Mouse (Mus musculus) gastrocnemius, postnatal 25 days (tissue): ENCODE results near the gene Sfrp5. TPM values are rescaled to one million over a fixed set of nuclear protein-coding genes. Genes with fewer than 3 reads are reported as not detected.
A peak's percentile ranks its signal among the peaks of the same experiment; 100 is the strongest.

Experiments used
- DNase-seq: peaks from one replicate; pipeline ENCODE4 v3.0.0; 2022
- long read RNA-seq, 2 experiments: library from polyadenylated mRNA; stranded (forward); transcript quantifications; one replicate each; pipeline ENCODE4 v2.0.0; 2021
- total RNA-seq, 2 experiments: library from RNA; stranded (reverse); gene quantifications; 1 replicate in 1 of 2; 2 replicates in 1 of 2; pipeline ENCODE4 v1.2.3; 2021

Sfrp5 gene
- total RNA-seq, result 1 to 10 TPM; 4.0 to 5.7 TPM
- long read RNA-seq, experiment 1, transcript Sfrp5-201 (3 exons, 1,900 nt), result major isoform, 9 of 17 reads
- long read RNA-seq, experiment 1, partial matches to known transcripts, result 0 of 17 reads
- long read RNA-seq, experiment 1, other reads (novel, unspliced or antisense), result 8 of 17 reads
- long read RNA-seq, experiment 2, partial matches to known transcripts, result 1 of 6 reads
- long read RNA-seq, experiment 2, other reads (novel, unspliced or antisense), result 3 of 6 reads

DNA sequence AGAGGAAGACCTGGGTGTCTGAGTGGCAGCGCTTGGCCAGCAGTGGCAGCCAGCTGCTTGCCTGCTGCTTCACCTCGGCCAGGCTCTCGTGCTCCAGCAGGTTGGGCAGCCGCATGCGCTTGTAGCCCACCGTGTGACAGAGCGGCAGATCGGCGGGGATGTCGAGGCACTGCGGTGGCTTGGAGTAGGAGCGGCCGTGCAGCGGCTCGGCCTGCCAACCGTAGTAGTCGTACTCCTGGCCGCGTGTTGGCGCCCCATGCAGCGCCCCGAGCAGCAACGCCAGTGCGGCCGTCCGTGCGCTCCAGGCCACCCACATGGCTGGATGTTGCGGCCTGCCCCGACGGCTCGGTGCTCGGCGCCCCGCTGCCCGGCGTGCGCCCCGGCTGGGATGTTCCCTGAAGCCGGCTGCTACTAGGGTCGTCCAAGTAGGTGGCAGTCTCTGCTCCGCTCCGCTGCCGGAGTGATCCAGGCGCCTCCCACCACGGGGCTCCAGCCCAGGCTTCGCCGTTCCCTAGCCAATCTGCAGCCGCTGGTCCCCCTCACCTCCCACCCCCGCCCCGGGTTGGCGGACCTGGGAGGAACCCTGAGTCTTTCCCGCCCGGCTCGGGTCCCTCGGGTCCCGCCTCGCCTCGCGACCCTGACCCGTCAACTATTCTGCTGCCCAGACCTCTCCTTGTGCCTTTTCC lies at the start of gene Sfrp5:
Gene Sfrp5 (minus strand): TSS at position 557 of the 686 bp plus-strand sequence.
- no peak for DNase-seq

DNA sequence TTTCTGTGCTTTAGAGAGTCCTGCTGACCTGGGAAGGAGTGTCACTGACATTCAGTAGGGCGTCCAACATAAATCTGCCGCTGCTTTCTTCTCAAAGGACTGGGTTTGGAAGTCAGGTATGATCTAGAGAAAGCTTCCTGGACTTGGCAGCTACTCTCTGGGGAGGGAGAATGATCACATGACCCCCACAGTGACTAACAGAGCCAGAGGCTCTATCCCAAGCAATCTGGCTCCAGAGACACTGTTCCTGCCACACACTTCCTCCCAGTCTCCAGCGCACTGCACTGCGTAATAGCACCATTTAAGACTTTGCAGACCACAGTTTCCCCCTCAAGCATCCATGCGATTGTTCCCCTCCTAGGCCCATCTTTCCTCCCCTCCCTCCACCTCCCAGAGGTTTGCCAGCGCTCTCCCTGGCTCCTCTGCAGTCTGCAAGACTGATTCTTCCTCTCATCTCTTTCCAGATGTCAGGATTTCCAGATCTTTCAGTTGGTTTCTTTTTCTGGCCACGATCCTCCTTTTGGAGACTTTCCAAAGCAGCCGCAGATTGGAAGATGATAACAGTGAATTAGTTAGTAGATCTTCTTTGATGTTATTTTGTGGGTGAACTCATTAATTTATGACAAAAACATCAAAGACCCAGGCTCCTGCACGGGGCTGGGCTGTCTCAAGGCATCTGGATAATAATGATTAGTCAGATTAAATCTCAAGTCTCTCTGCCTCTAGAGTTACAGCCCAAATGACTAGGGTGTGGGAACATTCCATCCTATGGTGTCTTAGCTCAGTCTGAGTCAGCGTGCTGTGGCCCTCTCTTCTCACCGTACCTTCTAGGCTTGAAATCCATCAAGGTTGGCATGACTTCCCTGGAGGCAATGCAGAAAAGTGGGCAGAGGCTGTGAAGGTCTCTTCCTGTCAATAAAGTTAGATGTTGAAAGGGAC lies 48.2 kb upstream of the Sfrp5 start:
- DNase-seq, result no peak

DNA sequence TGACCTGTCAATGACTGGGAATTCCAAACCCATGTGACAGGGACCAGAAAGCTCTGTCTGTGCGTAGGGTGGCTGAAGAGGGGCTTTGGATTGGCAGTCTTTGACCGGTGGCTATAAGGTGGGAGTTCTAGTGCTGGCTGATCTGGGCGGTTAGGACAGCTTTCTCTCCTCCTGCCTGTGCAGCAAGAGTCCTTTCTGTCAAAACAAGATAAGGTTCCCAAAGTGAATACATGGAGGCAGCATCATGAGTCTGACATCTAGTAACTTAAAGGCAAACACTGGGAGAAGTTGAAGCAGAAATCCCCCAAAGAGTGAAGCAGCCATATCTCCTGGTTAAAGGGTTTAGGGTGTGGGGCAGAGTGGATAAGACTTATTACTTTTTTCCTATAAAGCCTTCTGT lies 45.5 kb upstream of the Sfrp5 start, which contains the start of gene Golga7b:
Gene Golga7b (plus strand): TSS at position 56 of the 400 bp plus-strand sequence.
- DNase-seq, result no peak

DNA sequence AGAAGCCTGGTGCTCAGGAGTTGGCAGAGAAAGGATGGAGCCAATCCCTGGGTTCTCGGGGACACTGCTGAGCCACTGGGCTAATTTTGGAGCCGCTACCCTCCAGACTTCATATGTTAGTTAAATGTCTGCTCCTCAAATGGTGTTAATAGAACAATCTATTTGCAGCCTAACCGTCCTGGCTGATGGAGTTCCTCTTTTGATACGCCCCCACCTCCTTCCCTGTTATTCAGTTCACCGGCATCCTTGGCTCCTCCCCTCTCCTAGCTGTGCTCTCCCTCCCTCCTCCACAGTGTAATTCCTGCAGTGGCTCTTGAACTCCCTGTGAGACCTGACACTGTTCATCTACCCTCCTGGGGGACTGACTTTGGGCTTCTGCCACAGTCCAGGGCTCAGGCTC lies 44.6 kb upstream of the Sfrp5 start:
- DNase-seq, result no peak

DNA sequence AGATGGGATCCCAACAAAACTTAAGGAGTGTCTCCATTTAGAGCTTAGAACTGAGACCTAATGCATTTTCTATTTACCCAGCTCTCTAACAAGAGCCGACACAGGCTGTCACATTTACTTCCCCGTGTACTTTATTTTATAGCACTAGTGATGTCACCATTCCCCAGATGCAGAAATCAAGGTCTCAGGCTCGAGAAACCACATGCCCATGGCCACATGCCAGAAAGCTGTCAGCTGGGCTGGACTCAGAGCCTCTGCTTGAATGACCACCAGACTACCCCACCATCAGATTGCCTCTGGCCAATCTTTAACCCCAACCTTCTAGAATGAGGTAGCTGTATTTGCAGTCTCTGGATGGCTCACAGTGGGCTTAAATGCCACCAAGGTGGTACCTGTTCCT lies 41.3 kb upstream of the Sfrp5 start:
- no peak for DNase-seq

DNA sequence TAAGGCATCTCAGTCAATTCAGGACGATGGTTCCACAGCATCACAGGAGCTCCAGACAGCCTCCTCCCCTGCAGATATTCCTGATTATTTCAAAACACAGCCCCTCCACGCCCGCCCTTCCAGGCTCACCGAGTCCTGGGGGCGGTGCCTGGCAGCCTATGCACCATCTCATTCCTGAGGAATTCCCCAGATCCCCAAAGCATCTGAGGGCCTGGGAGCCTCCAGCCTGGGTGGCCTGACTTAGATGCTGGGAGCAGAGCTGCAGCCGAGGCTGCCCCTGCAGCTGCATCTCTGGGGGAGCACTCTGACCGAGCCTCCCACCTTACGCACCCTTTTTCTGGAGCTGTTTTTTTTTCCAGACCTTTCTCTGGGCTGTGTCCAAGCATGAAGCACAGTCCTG lies 38.8 kb upstream of the Sfrp5 start:
- no peak for DNase-seq

DNA sequence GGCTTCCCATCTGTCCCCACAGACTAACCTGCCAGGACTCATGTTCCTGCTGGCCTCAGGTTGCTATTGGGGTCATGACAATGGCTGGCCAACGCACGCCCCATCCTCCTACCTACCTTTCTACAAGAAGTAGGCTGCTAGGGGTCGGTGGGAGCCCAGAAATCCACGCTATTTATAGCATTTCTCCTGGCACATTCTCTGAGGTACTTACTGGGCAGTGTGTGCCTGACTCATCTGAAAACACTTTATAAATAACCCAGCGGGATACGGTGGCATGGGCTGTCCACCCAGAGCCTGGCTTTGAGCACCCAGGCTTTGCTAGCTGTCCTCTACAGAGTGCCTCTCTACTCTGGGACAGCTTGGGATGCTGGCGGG lies 36.3 kb upstream of the Sfrp5 start:
- peak; percentile 71 for DNase-seq

DNA sequence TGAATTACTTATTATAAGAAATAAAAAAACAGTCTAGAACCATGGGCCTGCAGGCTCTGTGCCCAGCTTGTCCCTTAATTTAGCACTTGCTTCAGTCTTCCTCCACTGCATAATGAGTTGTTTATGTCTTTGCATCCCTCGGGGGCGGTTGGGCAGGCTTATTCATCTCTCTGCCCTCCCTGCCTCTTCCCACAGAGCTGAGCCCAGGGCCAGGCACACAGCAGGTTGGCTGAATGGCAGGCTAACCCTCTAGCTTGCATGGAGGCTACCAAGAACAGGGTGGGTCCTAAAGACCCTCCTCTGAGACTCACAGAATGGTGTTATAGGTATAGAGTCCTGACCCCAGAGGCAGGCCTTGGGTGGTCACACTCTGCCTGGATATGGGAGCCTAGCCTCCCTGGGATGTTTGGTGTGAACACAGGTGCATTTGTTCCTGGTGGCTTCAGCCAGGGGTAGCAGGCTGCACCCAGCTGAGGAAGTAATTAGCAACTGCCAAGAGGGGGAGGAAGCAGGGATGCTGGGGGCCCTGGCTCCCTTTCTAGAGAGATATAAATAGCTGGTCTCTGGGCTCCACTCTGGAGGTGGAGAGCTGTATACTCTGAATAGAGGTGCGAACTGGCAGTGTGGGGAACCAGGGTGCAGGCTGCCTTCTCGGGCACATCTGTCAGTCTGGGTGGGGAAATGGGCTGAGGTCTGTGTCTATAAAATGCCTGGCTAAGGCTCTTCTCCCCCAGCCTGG lies 35.7 kb upstream of the Sfrp5 start:
- peak; percentile 50 for DNase-seq

DNA sequence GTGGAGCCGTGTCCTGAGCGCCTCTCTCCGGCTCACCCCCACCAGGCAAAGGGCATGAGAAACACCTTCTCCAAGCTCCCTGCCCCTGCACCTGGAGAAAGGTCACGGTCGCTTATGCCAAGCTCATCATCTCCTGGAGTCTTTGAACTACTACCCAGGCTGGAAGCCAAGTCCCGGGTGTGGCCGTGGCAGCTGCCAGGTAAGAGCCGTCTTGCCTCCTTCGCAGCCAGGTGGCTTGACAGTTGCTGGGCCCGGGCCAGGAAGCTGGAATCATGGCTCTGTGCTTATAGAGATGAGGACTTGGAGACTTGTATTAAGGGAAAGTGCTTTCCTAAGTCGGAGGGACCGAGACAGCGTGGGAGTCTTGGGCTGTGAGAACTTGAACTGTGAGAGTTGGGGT lies 28.9 kb upstream of the Sfrp5 start:
- peak; percentile 40 for DNase-seq

DNA sequence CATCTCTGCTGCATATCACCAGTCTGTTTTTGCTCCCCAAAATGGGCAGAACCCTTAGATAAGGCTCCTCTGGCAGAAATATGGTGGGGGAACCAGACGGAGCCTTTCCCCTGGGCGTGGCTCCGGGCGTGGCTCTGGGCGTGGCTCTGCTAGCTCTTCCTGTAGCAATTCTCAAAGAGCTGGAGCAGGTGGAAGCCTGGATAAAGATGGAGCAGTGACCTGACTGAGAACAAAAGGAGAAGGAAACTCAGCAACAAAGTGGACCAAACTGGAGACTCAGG lies 28.2 kb upstream of the Sfrp5 start:
- DNase-seq, result no peak

DNA sequence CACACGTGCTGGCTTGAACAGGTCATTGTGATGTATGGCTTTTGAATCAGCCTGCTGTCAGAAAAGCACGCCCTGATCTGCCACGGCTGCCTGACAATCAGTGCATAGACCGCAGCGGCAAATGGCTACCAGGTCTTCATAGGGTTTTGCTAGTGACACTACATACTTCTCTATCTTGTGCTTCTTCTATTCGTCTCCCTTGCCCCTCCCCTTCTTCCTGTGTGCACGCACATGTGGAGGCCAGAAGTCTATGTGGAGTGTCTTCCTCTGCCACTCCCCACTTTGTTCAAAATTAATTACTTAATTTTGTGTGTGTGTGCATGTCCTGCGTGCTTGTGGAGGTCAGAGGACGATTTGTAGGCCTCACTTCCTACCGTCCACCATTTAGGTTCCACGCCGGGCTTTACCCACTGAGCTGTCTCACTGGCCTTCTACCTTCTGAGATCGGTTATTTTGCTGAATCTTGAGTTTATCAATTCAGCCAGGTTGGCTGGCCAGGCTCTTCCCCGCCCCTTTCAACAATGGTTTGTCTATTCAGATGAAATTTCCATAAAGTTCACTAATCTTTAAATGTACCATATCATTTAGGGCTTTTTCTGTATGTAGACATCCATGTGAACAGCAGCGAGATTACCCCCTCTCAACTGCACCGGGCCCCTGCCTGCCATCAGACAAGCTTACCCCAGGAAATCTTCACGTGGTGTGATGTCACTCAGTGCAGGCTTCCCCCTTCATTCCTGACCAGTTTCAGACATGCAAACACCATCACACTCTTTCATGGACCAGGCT lies 27.6 kb upstream of the Sfrp5 start:
- no peak for DNase-seq

DNA sequence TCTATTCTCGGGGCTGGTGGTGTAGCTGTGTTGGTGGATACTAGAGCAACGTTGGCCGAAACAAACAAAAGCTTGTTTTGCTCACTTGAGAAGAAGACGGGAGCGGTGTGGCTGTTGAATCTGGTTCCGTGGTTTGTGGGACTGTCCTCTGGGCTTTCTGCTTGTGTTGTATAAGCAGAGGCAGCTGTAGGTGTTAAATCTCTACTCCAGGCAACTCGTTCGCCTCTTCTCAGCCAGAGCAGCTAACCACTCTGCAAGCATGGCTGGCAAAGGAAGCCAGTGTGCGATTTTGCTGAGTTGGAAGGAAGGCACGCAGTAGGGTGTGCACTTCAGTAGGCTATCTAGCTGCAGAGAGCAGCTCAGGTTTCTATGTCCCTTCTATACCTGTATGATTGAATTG lies 24.4 kb upstream of the Sfrp5 start:
- no peak for DNase-seq

DNA sequence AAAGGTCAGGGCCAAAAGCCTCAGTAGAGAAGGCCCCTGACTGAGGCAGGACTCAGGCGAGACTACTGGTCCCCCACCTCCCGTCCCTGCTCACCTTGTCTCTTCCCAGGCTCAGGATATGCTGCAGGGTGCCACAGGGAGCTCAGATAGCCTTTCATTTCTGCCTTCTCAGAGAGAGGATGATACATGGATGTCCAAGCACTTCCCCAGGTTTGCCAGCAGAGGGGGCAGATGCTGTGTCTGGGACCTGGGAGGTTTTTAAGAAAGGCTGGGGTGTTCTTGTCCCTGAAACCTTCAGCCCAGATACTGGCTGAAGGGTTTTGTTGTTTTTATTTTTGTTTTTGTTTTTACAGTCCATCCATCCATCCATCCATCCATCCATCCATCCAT lies 15.3 kb upstream of the Sfrp5 start:
- DNase-seq, result no peak

DNA sequence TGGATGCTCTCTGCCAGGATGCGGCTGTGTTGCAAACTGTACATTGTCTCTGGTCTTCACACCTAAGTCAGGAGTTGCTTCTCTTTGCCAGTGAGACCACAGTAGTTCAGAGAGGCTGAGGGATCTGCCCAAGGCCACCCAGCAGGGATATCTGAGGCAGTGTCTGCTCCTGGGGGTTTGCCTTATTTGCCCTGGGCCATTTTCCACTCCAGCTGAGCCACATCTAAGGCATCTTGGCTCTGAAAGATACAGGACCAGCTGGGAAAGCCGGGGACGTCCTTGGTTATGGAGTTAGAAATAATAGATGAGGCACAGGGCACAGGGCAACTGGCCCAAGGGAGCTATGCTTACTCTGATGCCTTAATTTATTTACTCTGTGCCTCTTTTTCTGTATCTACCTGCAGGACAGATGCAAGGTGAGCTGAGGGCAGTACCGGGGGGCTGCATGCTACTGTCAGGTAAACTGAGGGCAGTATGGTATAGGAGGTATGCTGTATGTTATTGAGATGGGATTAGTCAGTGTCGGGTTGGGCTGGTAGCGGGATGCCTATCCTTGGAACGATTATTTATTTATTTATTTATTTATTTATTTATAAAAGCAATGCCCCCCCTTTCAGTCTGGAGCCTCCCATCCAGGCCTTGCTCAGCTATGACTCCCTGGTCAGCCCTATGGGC lies 14.8 kb upstream of the Sfrp5 start:
- no peak for DNase-seq

DNA sequence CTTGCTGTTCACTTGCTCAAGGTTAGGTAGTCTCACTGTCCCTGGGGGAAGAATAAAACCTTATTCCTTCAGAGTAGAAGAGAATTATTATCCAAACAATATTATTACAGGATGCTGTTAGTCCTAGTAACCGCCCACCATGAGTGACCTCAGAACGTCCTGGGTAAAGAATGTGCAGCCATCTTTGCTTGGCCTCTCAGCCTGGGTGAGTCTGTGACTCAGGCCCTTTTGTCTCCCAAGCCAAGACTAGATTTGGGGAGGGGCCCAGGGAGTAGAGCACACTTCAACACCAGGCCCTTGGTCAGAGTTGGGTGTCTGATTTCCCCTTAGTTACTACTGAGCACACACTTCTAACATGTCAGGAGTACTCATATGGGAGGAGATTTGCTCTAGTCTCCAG lies 12.5 kb upstream of the Sfrp5 start:
- no peak for DNase-seq

DNA sequence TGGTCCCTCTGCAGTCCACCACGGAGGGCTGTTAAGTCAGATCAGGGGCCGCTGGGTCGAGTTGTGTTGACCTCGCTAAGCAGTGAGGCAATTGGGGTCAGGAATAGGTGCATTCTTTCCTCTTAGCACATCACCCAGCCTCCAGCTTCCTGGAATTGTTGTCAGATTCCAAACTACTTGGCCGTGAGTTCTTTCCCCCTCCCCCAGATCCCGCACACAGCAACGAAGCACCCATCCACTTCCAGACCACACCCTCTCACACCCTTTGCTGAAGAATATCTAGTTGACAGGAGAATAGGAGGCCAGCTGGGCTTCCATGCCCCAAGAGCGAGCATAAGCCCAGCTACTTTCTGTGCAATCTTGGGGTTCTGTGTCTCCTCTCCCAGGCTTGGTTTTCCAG lies 9.9 kb upstream of the Sfrp5 start:
- no peak for DNase-seq

DNA sequence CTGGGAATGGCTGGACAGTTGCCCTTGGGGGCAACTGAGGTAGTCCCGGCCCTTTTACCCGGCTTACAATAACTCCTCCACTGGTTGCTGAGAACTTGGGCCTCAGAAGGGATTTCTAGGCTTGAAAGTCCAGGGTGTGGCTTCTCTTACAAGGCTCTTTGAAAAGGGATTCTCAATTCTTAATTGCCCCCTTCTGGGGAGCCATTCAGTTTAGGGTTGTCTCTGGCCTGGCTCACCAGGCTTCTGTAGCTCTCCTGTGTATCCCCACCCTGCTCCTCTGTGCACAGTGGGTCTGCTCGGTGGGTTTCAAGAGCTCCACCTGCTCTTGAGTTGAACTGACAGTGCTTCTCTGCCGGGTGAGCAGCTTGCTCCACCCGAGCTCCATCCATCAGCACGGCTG lies 7.9 kb upstream of the Sfrp5 start:
- DNase-seq, result no peak

DNA sequence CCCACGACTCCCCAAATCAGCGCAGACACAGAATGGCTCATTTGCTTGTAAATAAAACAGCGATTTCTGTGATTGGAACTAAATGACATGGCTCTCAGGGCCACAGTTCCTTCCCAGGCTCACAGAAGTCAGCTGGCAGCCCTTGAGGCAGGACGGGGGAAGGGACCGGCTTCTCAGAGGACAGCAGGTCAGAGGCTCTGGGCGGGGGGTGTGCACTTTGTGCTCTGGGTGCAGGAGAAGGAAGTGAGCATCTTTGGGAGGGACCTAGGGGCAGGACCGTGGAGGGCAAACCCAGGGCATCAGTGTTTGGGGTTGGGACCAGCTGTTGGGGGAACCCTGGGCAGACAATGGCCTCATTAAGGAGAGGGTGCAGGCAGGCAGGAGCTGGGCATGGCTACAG lies 7.4 kb upstream of the Sfrp5 start:
- DNase-seq, result no peak

DNA sequence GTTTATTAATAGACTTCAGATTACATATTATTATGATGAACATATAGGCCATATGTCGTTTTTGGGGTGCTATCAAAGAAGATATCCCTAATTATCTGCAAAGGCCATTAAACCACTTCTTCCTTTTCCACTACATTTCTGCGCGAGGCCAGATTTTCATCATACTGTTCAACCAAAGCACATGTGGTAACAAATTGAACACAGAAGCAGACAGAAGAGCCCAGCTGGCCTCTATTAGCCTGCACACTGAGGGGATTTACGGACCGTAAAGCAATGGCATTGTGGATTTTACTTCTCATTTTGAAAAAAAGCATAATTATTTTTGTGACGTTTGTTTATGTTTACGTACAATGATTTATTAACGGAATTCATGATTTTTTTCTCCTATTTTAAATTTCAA lies 3.1 kb upstream of the Sfrp5 start:
- DNase-seq, result no peak

DNA sequence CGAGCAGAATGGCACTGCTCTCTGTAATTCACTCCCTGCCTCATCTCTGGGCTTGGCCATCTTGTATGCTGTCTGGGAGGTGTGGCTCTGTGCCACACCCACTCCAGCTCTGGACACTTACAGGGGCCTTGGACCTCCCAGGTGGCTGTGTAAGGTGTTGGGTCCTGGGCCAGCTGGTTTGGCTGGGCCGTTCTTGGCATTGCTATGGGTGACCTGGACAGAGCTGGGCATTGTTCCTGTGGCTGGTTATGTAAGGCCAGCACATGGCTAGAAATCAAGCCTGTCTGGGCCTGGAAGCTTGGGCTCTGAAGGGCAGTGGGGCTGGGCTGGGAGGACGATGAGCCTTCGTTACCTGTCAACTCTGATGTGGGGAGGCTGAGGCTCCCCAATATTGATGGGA lies 2.3 kb upstream of the Sfrp5 start:
- DNase-seq, result no peak

DNA sequence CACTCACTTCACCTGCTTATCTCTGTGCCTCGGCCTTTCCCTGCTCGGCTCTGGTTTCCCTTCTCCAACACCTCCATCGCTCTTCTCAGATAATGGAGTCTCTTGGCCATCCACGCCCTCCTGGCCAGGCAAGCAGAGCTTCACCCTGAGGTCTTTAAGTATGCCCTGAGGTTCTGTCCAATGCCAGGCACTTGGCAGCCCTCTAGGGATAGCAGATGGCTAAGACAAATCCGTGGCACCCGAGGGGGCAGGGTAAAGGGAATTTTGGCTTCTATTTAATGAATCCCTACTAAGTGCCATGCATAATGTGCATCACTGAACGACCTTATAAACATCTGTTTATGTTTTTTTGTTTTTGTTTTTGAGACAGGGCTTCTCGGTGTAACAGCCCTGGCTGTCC lies 415 bp upstream of the Sfrp5 start:
- no peak for DNase-seq
